Mouse (Mus musculus): ENCODE measurements around the gene Tenm3.

The Tenm3 gene

DNA sequence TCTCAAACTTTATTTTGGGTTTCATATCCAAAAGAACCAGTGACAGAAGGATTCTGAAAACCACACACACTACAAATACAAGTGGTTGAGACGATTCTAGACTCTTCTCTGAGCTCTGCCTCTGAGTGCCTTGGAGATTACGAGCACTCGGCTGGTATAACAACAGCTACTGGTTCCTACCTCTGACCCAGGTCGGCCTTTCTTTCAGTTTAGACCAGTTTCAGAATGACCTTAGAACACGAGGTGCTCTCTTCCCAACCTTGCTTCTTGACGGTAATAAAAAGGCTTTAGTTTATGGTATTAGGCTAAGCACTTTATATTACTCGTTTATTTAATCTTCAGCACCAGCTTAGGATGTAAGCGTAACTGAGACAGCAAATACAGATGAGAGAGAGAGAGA lies 528.1 kb downstream of the Tenm3 start:
- DNase-seq, result no peak

DNA sequence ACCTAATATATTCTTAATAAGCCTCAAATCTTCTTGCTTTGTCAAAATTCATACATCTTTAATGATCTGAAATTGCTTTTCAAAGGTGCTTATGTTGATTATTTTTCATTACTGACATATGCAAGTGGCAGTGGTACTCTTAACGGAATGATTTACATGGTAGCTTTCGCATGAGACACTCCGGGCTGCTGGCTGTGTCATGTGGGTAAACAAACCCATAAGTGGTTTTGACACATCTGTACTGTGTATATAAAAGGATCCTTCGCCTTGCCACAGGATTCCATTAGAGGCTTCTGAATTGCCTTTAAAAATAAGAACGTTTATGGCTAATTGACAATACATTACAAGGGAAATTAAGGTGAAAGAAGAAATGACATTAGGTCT lies 529.8 kb downstream of the Tenm3 start:
- DNase-seq, result no peak

DNA sequence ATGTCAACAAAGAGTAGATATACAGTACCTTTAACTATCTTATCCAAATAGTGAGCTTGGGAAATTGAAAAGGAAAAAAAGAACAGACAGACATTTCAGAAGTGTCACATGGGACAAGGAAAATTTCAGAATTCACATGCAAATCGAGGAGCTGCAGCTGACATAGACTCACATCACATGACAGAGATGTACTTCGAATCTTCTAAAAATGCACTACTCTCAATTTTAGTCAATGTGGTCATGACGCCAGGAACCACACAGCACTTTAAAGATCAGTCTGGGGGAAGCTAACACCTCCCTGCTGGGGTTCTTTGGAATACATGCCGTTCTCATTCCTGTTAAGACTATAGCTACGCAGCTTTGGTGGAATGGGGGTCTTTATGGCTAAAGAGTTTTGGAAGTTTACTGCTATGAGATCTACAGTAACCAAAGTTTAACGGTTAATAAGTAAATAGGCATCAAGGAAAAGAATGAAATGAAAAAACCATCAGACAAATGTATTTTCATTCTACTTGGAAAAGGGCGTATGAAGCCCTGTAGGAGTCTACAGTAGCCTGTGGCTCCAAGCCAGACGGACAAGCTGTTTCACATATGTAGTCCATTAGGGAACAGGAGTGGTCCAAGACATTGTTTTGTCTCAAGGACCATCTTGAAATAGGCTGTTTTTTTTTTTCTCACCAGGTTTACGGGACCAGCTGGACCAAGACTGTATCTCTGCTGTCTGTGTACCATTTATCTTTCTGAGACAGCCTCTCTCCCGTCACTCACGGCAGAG lies 530.4 kb downstream of the Tenm3 start:
- DNase-seq, result no peak

DNA sequence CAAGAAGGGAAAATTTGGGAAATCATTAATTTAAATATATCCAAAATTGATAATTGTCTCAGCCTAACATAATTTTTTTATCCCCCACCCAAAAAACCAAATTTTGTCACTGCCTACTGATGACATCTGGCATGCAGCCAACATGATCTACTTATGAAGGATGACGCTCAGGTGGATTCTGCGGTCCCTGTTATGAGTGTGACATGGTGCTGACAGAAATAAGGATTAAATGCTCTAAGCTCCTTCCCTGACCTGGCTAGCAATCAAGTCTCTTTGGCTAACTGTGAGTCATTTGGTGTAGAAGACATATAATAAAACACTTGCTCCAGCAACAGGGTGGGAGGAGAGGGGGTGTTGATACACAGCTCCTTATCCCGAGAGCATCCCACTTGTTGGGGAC lies 532.0 kb downstream of the Tenm3 start:
- no peak for DNase-seq

DNA sequence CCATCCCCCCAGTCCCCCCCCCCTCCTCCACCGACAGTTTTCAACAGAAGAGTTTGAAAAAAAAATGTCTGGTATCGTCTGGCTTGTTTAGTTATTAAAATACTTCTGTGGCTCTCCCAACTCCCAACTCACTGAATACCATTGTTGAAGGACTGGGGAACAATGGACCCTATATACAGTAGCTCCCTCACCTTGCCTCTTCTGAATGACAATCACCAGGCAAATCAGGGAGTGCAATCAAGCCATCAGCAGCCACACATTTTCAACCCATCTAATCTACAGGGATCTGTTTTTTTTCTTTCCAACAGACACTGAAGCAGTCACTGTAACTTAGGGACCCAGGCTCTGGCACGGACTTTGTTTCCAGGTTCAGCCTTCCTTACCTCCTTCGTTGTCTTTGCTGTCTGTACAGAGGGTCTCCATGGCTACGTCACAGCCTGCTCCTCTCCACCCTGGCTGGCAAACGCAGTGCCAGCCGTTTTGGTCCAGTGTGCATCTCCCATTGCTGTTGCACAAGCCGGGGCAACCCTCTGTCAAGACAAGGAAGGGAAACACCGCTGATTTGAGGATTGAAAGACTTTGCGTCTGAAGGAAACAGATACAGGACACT lies 533.4 kb downstream of the Tenm3 start:
- no peak for DNase-seq

DNA sequence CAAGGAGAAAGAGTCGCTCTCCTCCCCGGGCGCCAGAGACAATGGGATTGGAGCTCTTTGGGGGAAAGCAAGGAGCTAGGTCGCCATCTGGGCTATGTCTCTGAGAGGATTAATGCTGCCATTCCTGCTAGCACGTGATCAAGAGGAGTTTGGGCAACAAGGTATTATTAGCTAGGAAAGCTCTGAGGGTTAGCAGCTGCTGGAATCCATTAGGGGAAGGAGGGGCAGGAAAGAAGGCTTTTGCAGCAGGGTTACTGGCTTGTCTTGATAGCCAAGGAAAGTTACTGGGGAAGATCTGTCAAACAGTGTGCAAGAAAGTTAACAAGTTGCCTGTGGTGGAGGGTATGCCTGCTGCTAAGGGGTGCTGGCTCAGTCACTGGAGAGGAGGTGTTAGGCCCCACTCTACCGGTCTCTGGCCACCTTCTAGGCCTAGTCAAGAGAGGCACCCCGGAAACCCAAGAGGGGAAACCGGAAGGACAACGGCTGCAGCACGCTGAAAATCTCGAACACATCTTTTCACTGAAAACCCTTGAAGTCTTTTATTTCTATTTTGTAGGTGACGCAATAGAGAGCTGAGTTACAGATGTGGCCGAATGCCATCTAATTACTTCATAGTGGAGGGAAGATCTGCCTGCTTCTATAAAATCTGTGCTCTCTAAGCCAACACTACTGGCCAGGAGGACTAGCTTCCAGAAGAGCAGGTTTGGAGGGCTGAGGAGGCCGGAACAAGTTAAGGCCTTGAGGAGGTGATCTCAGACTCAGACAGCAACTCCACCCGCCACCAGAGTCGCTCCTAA lies 534.4 kb downstream of the Tenm3 start:
- DNase-seq, result no peak

DNA sequence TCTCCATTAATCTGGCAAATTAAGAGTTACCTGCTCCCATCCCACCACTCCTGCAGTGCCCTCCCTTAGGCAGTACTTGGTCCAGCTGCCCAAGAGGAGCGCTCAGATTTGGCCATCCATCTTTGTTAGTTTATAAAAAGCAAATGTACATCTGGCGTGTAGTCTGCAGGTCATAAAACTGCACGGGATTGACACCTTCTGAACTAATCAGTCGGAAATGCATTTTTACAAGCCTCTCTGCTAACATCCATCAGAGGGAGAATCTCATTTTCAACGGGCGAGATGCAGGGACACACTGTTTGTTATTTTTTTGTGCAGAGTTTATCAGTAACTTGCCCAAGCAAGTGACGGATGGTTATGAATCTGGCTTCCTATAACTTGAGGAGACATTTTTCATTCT lies 539.5 kb downstream of the Tenm3 start:
- no peak for DNase-seq

DNA sequence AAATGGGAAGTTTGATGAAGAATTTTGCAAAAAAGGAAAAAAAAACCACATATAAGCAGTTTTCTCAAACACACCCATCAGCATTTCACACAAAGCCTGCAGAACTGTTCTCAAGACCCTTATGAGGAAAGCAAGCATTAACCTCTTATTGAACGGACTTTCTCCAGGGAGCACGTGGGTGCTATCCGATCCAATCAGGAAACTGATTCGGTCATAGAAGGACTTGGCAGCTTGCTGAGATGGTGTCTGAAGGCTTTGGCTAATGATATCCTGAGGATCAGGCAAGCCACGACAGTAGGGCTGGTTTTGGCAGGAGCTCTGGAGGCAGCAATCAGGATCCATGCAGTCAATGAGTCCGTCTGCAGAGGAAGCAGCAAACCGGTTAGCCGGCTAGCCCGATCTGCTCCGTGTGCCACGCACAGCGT lies 543.1 kb downstream of the Tenm3 start:
- no peak for DNase-seq

DNA sequence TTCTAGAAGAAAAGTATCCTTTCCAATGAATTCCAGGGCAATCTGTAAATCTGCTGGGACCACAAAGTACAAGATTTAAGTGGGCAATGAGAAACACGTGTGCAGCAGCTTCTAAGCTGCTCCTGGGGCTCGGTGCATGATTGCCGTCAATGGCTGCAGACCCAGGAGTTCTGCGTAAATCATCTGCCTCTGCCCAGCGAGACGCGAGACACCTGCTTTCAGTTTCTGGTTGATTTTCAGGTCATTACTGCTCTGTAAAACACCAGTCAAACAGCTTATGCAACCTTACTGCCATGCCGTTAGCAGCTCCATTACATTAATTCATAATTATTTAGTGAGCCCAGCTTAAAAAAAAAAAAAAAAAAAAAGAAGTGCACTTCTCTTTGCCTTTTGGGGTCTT lies 543.7 kb downstream of the Tenm3 start:
- no peak for DNase-seq

DNA sequence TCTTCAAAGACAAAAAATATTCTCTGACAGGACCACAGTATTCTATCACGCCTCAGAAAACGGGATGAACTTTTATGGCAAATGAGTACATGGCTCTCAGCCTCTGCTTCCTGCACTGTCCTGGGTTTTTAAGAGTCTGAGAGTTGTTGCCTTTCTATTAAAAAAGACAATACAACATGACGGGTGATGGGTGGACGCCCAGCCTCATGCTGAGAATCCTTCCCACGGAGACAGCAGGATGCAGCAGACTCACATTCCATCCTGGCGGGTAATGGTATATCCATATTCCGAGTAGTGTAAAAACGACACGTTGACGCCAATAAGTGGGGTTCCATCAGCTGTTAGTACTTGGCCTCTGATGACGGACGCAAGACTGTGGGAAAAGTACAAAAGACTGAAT lies 544.4 kb downstream of the Tenm3 start:
- DNase-seq, result no peak

DNA sequence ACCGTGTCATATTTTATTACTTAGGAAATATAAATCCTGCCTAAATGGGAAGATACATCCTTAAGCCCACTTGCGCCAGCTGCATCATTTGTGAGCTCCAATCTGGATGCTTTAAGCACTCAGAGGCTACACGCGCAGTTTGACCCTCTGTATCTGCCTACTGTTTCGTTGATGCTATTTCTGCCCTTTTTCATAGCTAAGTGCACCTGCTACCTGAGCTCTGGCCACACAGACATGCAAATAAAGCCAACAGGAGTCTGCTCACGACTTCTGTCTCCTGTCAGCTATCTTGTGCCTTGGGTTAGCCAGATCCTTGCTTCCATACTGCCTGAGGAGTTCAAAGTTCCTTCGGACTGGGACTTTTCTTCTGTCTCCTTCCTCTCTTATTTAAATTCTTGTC lies 547.4 kb downstream of the Tenm3 start:
- no peak for DNase-seq

DNA sequence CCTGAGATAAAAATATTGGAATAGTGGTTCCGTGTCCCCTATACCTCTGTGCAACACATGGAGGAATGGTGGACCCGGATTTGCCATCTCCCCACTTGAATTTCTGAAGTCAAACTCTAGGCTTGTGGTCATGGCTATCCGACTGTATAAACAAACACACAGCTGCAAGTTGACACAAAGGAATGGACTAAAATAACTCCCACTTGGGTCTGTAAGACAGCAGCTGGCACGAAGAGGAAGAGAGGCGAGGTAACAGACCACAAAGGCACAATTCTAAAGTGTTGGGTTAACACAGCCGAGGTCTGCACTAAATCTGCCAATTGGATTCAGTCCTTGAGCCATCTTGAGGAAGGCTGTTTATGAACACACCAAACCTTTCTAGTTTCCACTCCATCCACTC lies 548.2 kb downstream of the Tenm3 start:
- DNase-seq, result no peak

DNA sequence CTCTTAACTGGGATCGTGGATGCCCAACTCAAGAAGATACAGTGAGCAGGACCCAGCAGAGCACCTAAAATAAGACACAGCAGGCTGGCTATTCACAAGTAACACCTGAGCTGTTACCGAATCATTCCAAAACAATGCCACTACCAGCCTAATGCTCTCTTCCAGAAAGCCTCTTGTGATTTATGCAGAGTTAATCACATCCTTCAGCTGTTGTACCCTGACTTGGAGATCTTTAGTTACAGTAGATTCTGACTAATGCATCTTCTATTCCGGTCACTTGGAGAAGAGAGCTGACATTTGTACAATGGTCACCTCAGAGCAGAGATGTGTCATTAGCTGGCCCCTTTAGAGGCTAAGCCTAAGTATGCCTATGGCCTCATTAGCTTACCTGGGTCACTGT lies 550.0 kb downstream of the Tenm3 start:
- DNase-seq, result no peak

DNA sequence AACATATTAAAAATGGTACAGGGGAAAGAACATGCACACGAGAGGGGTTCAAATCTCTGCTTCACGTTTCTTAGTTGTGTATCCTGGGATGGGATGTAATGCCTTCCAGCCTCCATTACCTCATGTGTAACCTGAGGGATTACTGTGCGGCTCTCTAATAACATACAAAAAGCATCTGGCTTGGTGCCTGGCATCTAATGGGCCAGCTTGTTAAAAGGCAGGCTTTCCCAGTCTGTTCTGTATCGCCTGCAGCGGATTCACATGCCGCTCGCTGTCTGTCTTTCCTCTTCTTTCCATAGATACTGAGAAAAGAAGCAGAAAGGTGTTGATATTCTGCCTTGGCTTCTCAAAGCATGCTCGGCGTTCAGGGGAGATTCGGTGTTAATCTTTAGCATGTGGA lies 558.3 kb downstream of the Tenm3 start:
- DNase-seq, result no peak

DNA sequence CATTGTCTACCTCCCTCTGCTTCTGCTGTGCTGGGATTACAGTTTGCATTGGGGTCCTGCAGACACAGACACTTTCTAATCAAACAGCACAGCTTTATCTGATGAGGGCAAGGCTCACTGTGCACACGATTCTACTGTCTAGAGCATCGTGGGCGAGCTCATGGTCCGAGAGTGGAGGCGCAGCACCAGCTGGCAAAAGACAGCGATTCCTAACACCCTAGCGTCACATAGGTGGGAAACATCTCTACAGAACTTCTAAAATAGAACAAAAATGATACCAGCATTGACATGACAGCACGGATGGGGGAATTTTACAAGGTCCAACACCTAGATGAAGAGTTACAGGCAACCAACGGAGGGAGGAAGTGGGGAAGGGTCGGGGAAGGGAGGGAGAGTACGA lies 561.9 kb downstream of the Tenm3 start:
- no peak for DNase-seq

DNA sequence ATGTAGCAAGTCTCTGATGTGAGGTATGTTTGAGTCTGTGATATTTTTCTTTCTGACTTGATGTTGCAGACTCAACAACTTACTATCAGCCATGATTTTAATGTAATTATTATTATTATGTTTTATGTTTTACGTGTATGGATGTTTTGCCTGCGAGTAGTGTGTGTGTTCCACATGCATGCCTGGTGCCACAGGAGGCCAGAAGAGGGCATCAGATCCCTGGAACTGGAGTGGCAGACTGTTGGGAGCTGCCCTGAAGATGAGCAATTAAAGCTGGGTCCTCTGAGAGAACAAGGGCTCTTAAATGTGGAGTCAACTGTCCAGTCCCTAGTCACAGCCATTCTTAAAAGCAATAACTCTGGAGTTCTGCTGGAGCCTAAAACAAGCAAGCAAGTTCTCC lies 564.4 kb downstream of the Tenm3 start:
- no peak for DNase-seq

DNA sequence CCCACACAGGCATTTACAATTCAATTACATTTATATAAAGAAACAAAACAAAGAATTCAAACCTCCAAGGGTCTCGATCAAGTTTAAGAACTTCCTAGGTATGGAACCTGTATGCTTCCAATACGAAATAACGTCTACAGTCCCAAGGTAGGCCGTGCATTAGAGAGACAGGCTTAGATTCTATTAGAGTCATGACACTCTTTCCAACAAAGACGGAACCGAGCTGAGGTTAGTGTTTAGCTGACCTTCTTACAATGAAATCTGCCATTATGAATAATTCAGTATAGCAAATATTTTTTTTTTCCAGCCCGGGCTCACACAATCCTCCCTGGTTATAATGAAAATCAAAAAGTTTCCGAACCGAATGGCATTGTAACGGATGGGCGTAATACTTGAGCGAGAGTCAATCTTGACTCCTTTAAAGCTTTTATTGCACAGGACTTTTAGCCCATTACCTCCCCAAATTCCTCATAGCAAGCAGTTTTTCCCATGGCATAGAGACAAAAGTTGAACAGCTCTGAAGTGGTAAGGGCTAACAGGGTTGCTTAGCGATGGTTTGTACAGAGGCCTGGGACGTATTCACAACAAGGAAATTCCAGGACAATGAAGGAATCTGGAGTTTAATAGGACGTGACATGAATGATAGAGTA lies 565.6 kb downstream of the Tenm3 start:
- DNase-seq, result no peak

DNA sequence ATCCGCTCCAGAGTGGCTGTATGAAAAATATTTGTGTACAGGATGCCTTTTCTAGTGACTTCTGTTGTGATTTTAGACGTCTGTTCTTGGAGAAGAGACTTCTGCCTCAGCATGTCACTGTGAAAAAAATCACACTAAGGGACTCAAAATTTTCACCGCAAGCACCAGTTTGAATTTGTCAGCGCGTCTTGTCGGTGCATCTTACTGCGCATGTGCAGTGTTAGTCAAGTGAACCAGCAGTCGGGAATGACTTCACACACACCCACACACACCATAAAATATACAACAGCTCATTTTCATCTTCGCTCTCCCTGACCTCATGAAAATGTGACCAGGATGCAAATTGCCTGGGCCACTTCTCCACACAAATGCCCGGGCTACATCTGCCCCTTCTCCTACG lies 568.7 kb downstream of the Tenm3 start:
- DNase-seq, result no peak

DNA sequence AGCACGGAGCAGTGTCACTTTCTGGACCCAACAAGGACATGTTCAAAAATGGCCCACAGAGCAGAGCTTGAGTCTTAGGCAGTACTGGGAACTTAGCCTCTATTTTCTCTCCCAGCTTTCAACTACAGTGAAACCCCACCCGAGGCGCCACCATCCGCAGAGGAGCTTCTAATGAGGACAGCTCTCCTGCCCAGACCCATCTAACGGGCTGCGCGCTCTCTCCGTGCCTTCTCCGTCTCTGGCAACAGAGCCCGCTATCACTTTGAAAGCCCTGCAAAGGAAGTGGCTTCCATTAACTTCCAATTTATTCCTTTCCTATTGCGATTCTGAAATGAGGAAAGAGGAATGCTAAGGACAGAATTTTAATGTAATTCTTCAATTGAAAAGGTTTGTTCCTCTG lies 569.2 kb downstream of the Tenm3 start:
- DNase-seq, result no peak

DNA sequence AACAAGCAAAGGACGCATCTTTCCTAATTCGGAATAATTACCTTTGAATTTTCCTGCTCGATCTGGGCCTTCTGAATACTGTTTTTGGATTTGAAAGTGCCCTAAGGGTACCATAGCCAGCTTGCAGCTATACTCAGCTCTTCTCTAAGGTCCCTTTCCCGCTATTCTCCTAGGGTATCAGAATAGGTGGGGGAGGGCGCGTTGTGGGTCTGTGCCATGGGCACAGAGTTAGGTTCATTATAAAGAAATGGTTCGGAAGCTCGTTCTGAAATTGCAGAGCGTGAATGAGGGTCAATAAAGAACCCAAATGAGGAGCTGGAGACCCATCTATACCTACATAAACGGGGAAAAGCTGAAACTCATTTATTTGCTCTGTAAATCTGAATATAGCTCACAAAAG lies 575.1 kb downstream of the Tenm3 start:
- no peak for DNase-seq

DNA sequence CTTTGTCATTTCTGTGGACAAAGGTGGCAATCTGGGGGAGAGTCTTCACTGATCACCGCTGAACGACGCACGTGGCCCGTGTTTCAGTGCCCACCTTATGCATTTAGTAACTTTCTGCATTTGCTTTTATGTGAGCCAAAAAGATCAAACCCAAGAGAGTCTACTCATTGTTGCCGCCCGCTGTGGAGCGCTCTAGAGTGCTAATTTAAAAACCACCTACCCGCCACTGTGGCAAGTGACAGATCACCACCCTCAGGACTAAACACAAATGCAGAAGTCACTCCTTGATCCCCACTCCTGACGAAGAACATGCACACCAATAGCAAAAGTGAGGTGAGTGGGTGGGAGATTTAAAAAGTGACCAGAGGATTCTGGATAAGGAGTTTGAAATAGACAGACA lies 583.5 kb downstream of the Tenm3 start:
- DNase-seq, result no peak

DNA sequence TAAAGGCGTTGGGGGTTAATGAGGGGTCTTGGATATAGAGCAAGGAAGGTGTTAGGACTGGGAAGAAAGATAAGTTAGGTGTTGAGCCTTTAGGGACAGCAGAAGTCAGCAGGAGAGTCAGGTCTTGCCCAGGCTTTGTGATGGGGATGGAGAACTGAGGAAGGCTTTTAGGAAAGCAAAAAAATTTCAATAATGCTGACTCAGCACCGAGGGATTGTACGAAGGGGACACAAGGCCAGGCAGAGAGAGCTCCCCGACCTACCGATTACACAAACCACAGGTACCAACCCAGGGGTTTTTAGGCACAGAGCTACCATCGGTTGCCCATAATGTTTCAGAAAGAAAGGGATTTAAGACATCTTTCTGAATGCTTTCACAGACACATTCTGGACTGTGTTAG lies 583.9 kb downstream of the Tenm3 start:
- DNase-seq, result no peak

DNA sequence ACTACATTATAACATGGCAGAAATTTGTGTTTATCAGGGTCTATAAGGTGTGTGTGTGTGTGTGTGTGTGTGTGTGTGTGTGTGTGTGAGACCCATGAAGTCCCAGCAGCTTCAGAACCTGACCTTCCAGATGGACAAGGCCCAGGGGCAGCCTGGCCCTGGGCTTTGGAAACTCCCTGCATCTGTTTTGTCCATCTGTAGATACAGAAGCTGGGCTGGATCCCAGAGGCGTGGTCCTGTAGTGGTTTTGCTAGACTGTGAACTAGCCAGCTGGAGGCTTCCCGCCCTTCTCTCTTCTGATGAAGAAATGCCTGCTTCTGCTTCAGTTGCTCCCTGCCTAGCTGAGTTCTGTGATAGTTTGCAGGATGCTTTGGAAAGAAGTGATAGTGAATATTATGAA lies 599.9 kb downstream of the Tenm3 start:
- no peak for DNase-seq

Measured in right cerebral cortex, postnatal 4 days (tissue).